Mouse (Mus musculus) bone marrow macrophage, adult 2 months (primary cell): ENCODE measurements around the gene Tnfrsf13c.

Experiments
- CTCF ChIP-seq: IDR thresholded peaks from 2 replicates; pipeline ENCODE4 v1.5.1; 2012; ENCODE audit warnings: low read depth, mild to moderate bottlenecking, low read length, moderate library complexity
- POLR2A ChIP-seq: IDR thresholded peaks from 2 replicates; pipeline ENCODE4 v1.6.1; 2012; ENCODE audit warnings: mild to moderate bottlenecking, low read depth, low read length, borderline replicate concordance

DNA sequence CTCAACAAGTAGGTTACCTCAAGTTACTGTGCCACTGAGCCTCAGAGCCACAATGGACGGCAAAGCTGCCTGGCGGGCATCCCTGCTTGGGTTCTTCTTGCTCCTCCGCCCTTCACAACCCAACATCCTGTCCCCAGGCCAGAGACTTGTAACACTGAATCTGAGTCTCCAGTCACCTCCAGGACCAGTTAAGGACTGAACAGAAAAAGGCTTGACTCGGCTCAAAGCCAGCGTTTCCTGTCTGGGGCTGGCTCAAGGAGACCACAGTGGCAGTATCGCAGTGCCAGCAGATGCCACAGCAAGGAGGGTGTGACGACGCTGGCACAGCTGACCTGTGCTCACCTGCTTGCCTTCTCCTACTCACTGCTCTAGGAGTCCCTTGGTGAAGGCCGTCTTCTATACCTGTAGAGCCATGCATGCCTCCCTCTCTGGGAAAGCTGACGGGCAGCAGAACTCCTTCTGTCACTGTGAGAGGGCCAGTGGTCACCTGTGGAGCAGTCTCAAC, 26.9 kb downstream of the Tnfrsf13c start:
- TF ChIP-seq CTCF, result no peak
- no peak for TF ChIP-seq POLR2A
